Mouse (Mus musculus): Measurements from ENCODE around the gene 4921511C20Rik.

Gene 4921511C20Rik

DNA sequence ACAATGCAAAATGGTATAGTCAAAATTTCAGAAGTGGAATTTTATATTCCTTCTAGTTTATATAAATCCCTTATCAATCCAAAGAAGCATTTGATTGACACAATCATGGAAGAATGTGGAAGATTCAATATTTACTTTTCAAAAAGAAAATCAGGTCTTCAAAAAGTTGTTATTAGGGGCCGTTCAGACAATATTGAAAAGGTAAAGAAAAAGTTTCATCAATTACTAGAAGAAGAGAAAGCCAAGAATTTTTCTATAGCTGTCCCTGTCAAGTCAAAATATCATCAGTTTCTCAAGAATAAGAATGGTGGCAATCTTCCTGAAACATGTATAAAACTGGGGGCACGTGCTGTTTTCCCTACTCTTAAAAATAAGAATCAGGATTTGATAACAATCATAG is at the start of gene 4921511C20Rik:
4921511C20Rik (plus strand) TSS at position 301 of the 400 bp plus-strand sequence.
- DNase-seq (ENCODE audit: low spot score) = no peak

Data from urinary bladder, postnatal 25 days (tissue).